Mouse (Mus musculus): ENCODE results near the gene Hoxd4.

- no peak for TF ChIP-seq CTCF (IDR thresholded peaks at IDR 0.05; ENCODE audit: control insufficient read depth, insufficient read depth, insufficient read length)
- TF ChIP-seq MAX (IDR thresholded peaks at IDR 0.05), result no peak
Measured at GRCm38 (mm10) chr2:74748436-74748995, 36.8 kb downstream of the Hoxd4 start.

Data from C2C12 (cell line).